In the genomic region with DNA sequence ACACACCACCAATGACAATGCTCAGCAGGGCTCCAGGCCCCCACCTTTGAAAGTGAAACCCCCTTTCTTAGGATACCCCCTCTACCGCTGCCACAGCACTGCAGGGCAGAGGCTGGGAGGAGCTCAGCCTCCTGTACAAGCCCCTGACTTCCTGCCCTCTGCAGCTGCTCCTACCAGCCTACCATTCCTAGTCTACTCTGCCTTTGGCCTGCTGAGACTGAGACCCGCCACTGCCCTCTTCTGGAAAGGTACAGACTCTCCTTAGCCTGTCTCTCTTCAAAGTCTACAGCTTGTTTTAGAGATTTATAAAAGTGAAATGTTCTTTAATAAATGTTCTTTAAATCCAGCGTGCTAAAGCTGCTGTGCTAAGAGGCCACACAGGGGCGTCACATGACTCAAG, we compare ENCODE assay signal across 9 mouse cellular contexts. TPM values are rescaled to one million over a fixed set of nuclear protein-coding genes. Genes with fewer than 3 reads are reported as not detected.
DNase-seq lines count a peak whose midpoint lies in the region; ATAC-seq lines count a peak whose summit lies in the region.
"Had no signal": no experiment of that assay in that cellular context is flagged by ENCODE, and none has a peak within 500 bp of the region (broad histone marks: within the 10 kb centered on the region; RNA-seq: fewer than 3 reads in every experiment).

No protein-coding gene starts in this region.

- no peak overlapping the region for H3K4me2 ChIP-seq in heart, embryonic 12.5 days
- H3K4me2 ChIP-seq in limb, embryonic 15.5 days: no peak overlapping the region

- peaks cover 85% of the 10 kb centered on the region for H3K4me1 ChIP-seq in heart, embryonic 12.5 days (replicated peaks)
- H3K4me1 ChIP-seq in limb, embryonic 15.5 days: peaks cover 49% of the 10 kb centered on the region

- 50% methylated on average over 4 of the region's 4 CpGs for WGBS in heart, embryonic 12.5 days
- WGBS in limb, embryonic 15.5 days: 37% methylated on average over 4 of the region's 4 CpGs

- no peak overlapping the region for H3K4me3 ChIP-seq in heart, embryonic 12.5 days
- no peak overlapping the region for H3K4me3 ChIP-seq in limb, embryonic 15.5 days

- no peak for DNase-seq in heart, adult 18-20 months
- peak; percentile 22 for DNase-seq in A20 (ENCODE audit: low read depth, low spot score)
- DNase-seq in embryo, embryonic 11 days: peak; percentile 48
- DNase-seq in natural killer cell, adult 2 months (ENCODE audit: low spot score in 2 of 2): no peak
- no peak for DNase-seq in layer of hippocampus, adult 8-10 months (ENCODE audit: low spot score in 2 of 2)
- no peak for DNase-seq in urinary bladder, postnatal 14 days (ENCODE audit: low spot score)

- H3K9ac ChIP-seq in heart, embryonic 12.5 days: no peak overlapping the region
- H3K9ac ChIP-seq in limb, embryonic 15.5 days: no peak overlapping the region

- ATAC-seq in heart, embryonic 12.5 days (ENCODE audit: insufficient number of reproducible peaks, low FRiP score): no peak
- peak; percentile 16; the same call in 1 of the 2 replicates for ATAC-seq in limb, embryonic 15.5 days (ENCODE audit: insufficient number of reproducible peaks, low FRiP score, low TSS enrichment, low read depth)
- ATAC-seq: Patski had no signal

- H3K36me3 ChIP-seq in heart, embryonic 12.5 days: peaks cover 16% of the 10 kb centered on the region
- peaks cover 32% of the 10 kb centered on the region for H3K36me3 ChIP-seq in limb, embryonic 15.5 days

- peak overlapping the region; percentile 91 for H3K27ac ChIP-seq in heart, embryonic 12.5 days (ENCODE audit: poor library complexity, severe bottlenecking)
- peak overlapping the region; percentile 90 for H3K27ac ChIP-seq in limb, embryonic 15.5 days

- no peaks in the 10 kb centered on the region for H3K9me3 ChIP-seq in heart, embryonic 12.5 days (replicated peaks)
- no peaks in the 10 kb centered on the region for H3K9me3 ChIP-seq in limb, embryonic 15.5 days

- no peaks in the 10 kb centered on the region for H3K27me3 ChIP-seq in heart, embryonic 12.5 days (replicated peaks)
- no peaks in the 10 kb centered on the region for H3K27me3 ChIP-seq in limb, embryonic 15.5 days
- H3K27me3 ChIP-seq: Patski had no signal

RNA-seq across cellular contexts. Expression of a gene that starts 22.3 kb away (rescaled TPM):
- 94.5 and 102 TPM in 2 replicates for polyA plus RNA-seq in heart, embryonic 12.5 days (2016; fragmentation: Nextera tagmentation; extraction: Ambion mirVana)
- 10 to 100 TPM; 44.0 to 51.4 TPM for total RNA-seq in heart, adult 18-20 months (2021)
- 101 and 107 TPM in 2 replicates for polyA plus RNA-seq in limb, embryonic 15.5 days (2015; fragmentation: Nextera tagmentation; extraction: Ambion mirVana)
- total RNA-seq in layer of hippocampus, adult 8-10 months (2022): 10 to 100 TPM; 24.5 to 33.1 (median 31.1) TPM

RNA-seq across cellular contexts. Expression of a gene that starts 30.1 kb away (rescaled TPM):
- polyA plus RNA-seq in heart, embryonic 12.5 days (2016; fragmentation: Nextera tagmentation; extraction: Ambion mirVana): 32.2 TPM in 2 replicates
- 10 to 100 TPM; 13.5 to 17.8 TPM for total RNA-seq in heart, adult 18-20 months (2021)
- 48.1 and 60.8 TPM in 2 replicates for polyA plus RNA-seq in limb, embryonic 15.5 days (2015; fragmentation: Nextera tagmentation; extraction: Ambion mirVana)
- total RNA-seq in layer of hippocampus, adult 8-10 months (2022): 10 to 100 TPM in 3 of 4 experiments, 1 to 10 TPM in 1; 9.2 to 12.2 (median 10.6) TPM

Comparison
In these comparisons a context has a peak if more than half of its experiments do, and no peak if none do; other contexts are left out.
1. DNase-seq: peak in A20 (single experiment) and embryo, embryonic 11 days (single experiment); none in heart, adult 18-20 months (0 of 2), natural killer cell, adult 2 months (0 of 2), layer of hippocampus, adult 8-10 months (0 of 2) and urinary bladder, postnatal 14 days (single experiment).